Mouse (Mus musculus) kidney, postnatal 36 days (tissue): ENCODE data around the gene Gm20897.
"Not testable (repeated sequence)": the region's sequence is repeated elsewhere in the genome, so short reads cannot be mapped to it uniquely, and the experiment has no call there.

Source experiments
- DNase-seq, 2 experiments: peaks; one replicate each; pipeline ENCODE4 v3.0.0; 2021 to 2022; ENCODE audit warnings: mixed read lengths in 2 of 2

The Gm20897 gene

DNA sequence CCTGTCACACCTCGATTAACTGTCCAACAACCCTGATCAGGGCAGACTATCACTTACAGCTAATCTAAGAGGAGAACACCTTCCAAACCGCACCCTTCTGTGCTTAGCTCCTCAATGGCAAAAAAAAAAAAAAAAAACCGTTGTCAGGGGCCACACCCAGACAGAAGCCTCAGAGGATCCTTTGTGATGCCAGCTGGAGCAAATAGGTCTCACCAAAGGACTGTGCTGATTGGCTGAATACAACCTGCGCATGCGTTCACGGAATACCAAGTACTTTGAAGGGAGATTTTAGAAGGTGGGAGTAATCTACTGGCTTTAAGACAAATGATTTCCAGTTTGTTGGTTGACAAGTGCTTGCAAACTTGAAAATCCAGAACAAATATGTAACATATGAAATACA is at the start of gene Gm20897:
TSS of gene Gm20897 (minus strand) at position 101 of the 400 bp plus-strand sequence.
- not testable (repeated sequence) for DNase-seq
